Mouse (Mus musculus) kidney, postnatal 0 days (tissue): ENCODE measurements around the gene Gpr183. TPM values are rescaled to one million over a fixed set of nuclear protein-coding genes. Genes with fewer than 3 reads are reported as not detected.

Experiments used
- ATAC-seq: fragments of 200-750 bp; cut with Nextera tagmentation; replicated peaks from 2 replicates; pipeline ENCODE4 v1.8.0; 2017; ENCODE audit warnings: low read depth, moderate number of reproducible peaks, moderate TSS enrichment, moderate library complexity; ENCODE audit not compliant: low FRiP score
- DNase-seq: peaks from one replicate; pipeline ENCODE4 v3.0.0-alpha.2; 2016; ENCODE audit warnings: low spot score
- H3K27ac ChIP-seq: fragments of 300-500 bp; sonication (generic); 2 replicates; pipeline ENCODE4 v1.5.1; 2014; ENCODE audit warnings: mild to moderate bottlenecking
- H3K27me3 ChIP-seq: fragments of 300-500 bp; sonication (generic); 2 replicates; pipeline ENCODE4 v1.6.1; 2014; ENCODE audit warnings: low read length, mixed read lengths; ENCODE audit not compliant: insufficient read depth
- H3K36me3 ChIP-seq: fragments of 300-500 bp; sonication (generic); 2 replicates; pipeline ENCODE4 v1.6.1; 2014; ENCODE audit warnings: low read length, mixed read lengths; ENCODE audit not compliant: insufficient read depth
- H3K4me1 ChIP-seq: fragments of 300-500 bp; sonication (generic); replicated peaks from 2 replicates; pipeline ENCODE4 v1.6.1; 2014; ENCODE audit warnings: antibody characterized with exemption, low read length, mixed read lengths; ENCODE audit not compliant: insufficient read depth
- H3K4me2 ChIP-seq: fragments of 300-500 bp; sonication (generic); 2 replicates; pipeline ENCODE4 v1.6.1; 2014; ENCODE audit warnings: mild to moderate bottlenecking, low read length, moderate library complexity, mixed read lengths
- H3K4me3 ChIP-seq: fragments of 300-500 bp; sonication (generic); replicated peaks from 2 replicates; pipeline ENCODE4 v1.5.1; 2014; ENCODE audit warnings: low read depth, low read length
- H3K9ac ChIP-seq: fragments of 300-500 bp; sonication (generic); 2 replicates; pipeline ENCODE4 v1.6.1; 2014; ENCODE audit warnings: low read depth, low read length
- H3K9me3 ChIP-seq: fragments of 300-500 bp; sonication (generic); replicated peaks from 2 replicates; pipeline ENCODE4 v1.6.1; 2016; ENCODE audit warnings: low read length, inconsistent platforms, mixed read lengths
- CTCF ChIP-seq: IDR thresholded peaks from 2 replicates; pipeline ENCODE4 v1.5.1; 2016; ENCODE audit warnings: antibody characterized with exemption, low read depth, mild to moderate bottlenecking, moderate library complexity
- WGBS: fragments of 180-500 bp; shearing (Covaris S2); extraction: QIAGEN DNeasy Blood & Tissue Kit; methylation state at CpG from one replicate; pipeline ENCODE4 v1.1.7; 2014; 5-methylcytosine and 5-hydroxymethylcytosine counted together
- polyA plus RNA-seq: library from polyadenylated mRNA; unstranded; fragments of >200 nt; fragmentation: Nextera tagmentation; extraction: Ambion mirVana; gene quantifications from 2 replicates; pipeline ENCODE4 v1.2.1, GENCODE M21; 2015

Gpr183 gene
- polyA plus RNA-seq, 1 experiment from 2014 or later: 1.5 TPM

DNA sequence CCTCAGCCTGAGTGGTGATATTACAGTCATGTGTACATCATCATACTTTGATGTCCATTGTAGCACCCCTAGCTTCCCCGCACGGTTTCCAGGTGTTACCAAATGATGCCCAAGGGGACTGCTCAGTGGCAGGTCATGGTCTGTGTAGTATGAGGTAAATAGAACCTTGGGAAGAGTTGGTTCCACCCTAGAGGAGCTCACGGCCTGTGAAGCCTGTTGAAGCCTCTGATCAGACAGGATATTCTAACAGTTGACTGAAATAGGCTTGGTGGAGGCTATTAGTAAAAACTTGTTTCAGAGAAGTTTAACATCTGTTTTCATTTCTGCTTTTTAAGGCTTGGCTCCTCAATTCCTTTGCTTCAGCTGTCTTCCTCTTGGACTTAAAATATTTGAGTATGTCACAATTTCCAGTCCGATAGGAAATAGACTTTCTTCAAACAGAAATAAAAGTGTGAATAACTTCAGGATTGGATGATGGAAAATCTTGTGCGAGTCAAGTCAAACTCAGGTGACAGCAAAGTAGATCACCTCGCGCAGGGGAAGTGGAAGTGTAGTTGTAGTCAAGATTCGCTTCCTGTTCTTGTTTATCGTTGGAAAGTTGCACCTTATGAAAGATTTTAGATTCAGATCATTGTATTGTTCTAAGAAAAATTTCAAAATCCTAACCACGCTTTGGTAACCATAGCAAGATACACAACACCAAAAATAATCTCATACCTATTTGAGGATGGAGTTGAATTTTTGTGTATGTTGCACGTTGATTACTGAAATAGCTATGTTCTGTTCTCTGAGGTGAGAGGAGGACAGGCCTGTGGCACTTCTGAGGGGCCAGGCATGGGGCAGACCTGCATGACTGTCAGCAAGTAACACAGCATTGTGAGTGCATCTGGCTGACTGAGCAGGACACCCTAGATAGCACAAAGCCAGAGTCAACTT is 26.5 kb downstream of the Gpr183 start:
- no peaks in the 10 kb centered on the region for H3K27me3 ChIP-seq
- no peaks in the 10 kb centered on the region for H3K9me3 ChIP-seq
- no peak overlapping the region for H3K27ac ChIP-seq
- WGBS: 84% methylated on average over 11 of the region's 11 CpGs
- DNase-seq (no peak), ATAC-seq (no peak)
- no peaks in the 10 kb centered on the region for H3K4me1 ChIP-seq
- 0 out of 2 replicates have a peak, but pooled peaks cover 6% of the 10 kb centered on the region for H3K36me3 ChIP-seq
- H3K9ac ChIP-seq: no peak overlapping the region
- no peak for TF ChIP-seq CTCF
- H3K4me2 ChIP-seq: no peak overlapping the region
- H3K4me3 ChIP-seq: no peak overlapping the region

DNA sequence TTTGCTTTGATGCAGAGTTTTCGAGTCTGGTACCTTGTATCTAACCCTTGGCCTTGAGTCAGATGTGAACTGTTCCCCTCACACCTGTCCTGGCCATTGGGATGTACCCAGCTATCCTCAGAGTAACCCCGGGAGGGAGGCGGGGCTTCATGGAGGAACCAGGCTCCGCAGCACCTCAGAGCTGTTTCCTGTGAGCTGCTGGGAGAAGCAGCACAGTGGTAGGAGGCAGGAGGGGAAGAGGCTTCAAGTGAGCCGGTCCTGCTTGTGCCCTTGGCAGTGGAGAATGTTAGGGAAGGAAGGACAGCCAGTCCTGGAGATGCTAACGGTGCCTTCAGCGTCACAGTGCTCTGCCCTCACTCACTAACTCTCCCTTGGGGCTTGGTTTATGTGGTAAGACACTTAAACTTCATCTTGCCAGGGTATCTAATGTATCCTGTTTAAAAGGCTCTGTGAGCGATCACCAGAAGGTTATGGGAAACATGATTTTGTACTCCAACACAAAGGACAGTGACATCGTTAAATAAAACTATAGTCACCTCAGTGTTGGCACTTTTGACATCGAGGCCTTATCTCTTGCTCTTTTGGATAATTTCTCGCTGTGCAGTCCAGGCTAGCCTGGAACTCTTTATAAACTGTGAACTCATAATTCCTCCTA is 27.3 kb downstream of the Gpr183 start:
- 81% methylated on average over 11 of the region's 11 CpGs for WGBS
- H3K36me3 ChIP-seq: 0 out of 2 replicates have a peak, but pooled peaks cover 6% of the 10 kb centered on the region
- no peak overlapping the region; the same call in 1 of the 2 replicates for H3K27ac ChIP-seq
- no peaks in the 10 kb centered on the region for H3K4me1 ChIP-seq
- H3K4me2 ChIP-seq: no peak overlapping the region
- no peak overlapping the region for H3K4me3 ChIP-seq
- TF ChIP-seq CTCF: no peak
- H3K27me3 ChIP-seq: no peaks in the 10 kb centered on the region
- H3K9ac ChIP-seq: no peak overlapping the region
- ATAC-seq (no peak), DNase-seq (no peak)
- H3K9me3 ChIP-seq: no peaks in the 10 kb centered on the region

DNA sequence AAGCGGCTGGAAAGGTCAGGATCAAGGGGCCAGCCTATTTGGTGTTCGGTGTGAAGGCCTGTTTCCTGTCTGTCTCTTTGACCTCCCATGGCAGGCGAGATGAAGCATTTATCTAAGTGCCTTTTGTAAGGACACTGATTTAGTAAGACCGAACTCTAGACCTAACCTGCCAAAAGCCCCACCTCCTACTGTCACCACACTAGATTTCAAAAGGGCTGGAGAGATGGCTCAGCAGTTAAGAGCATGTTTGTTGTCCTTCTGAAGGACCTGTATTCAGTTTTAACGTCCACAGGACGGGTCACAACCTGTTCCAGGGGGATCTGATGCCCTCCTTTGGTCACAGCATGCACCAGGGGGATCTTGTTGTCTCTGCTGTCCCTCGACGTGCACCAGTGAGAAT is 28.1 kb downstream of the Gpr183 start:
- WGBS: 71% methylated on average over 8 of the region's 8 CpGs
- DNase-seq: no peak
- no peak for TF ChIP-seq CTCF

DNA sequence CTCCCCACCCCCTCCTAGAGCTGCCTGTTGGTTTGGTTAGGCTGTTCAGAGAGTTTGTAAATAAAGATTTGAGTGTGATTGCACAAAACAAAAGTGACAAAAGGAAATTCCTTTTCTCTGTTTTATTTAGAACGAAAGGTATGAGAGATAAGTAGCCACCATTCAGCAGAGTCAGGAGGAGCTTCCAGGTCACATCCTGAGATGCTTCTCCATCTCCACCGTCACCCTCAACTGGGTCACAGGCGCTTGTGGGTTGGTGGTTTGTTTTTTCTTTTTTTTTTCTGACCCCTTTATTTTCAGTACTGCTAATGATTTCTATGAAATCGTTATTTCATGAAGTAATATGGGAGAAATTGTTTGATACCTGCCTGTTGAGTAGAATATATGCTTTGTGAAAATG is 28.6 kb downstream of the Gpr183 start:
- Histone ChIP-seq H3K27ac (no peak overlapping the region), H3K9me3 (no peaks in the 10 kb centered on the region), H3K4me2 (no peak overlapping the region), H3K9ac (no peak overlapping the region), H3K4me3 (no peak overlapping the region), H3K27me3 (no peaks in the 10 kb centered on the region), H3K36me3 (0 out of 2 replicates have a peak, but pooled peaks cover 6% of the 10 kb centered on the region), H3K4me1 (peaks cover 6% of the 10 kb centered on the region; the same call in 1 of the 2 replicates)
- DNase-seq (no peak), ATAC-seq (no peak)
- TF ChIP-seq CTCF: no peak
- WGBS: 89% methylated on average over 4 of the region's 4 CpGs

More for the DNA sequence above, 28.1 kb downstream of the Gpr183 start:
- Histone ChIP-seq H3K4me1 (peaks cover 5% of the 10 kb centered on the region; the same call in 1 of the 2 replicates), H3K4me2 (no peak overlapping the region), H3K36me3 (0 out of 2 replicates have a peak, but pooled peaks cover 6% of the 10 kb centered on the region), H3K9me3 (no peaks in the 10 kb centered on the region), H3K4me3 (no peak overlapping the region), H3K27me3 (no peaks in the 10 kb centered on the region), H3K27ac (no peak overlapping the region), H3K9ac (no peak overlapping the region)
- ATAC-seq: no peak

DNA sequence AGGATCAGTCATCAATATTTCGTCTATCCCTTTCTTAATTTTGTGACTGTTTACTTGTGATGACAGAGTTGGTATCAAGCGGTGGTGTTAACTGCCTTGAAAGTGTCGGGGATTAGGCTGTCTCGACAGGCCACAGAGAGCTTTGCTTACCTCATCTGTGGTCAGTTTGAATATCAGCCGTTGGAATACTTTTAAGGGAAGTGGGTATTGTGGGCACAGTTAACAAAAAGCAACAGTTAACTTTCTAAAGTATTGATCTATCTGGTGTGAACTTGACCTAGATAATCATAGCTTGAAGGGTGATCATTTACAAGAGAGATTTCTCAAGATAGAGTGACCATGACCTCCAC is 30.4 kb downstream of the Gpr183 start:
- Histone ChIP-seq H3K4me3 (no peak overlapping the region), H3K27me3 (no peaks in the 10 kb centered on the region), H3K9me3 (no peaks in the 10 kb centered on the region), H3K4me1 (peaks cover 6% of the 10 kb centered on the region; the same call in 1 of the 2 replicates), H3K4me2 (no peak overlapping the region), H3K27ac (no peak overlapping the region), H3K36me3 (0 out of 2 replicates have a peak, but pooled peaks cover 6% of the 10 kb centered on the region), H3K9ac (no peak overlapping the region)
- DNase-seq (no peak), ATAC-seq (no peak)
- no peak for TF ChIP-seq CTCF
- WGBS: 96% methylated on average over 5 of the region's 5 CpGs

DNA sequence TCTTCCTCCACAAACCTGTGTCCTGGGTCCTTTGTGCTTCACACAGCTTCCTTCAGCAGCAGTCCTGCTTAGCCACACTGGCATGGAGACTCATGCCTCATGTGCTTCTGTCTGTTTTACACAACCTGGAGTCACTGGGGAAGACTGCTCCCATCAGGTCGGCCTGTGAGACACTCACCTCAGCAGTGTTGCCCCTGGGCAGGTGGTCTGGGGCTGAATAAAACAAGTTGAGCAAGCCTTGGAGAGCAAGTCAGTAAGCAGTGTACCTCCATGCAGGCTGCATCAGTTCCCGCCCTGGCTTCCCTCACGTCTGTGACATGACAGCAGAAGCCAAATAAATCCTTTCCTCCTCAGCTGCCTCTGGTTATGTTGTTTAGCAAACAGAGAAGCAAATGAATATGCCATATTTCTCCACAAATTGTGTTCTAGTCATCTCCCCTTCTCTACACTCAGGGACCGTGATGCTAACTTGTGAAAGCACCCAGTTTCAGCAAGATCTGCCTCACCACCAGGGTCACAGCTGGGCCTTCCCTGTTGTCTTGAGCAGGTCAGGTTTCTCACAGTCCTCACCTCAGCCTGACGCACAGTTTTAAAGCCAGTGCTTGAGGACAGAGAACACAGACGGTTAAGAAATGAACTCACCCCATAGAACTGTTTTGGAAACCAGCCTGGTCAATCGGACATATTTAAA is 30.9 kb downstream of the Gpr183 start:
- Histone ChIP-seq H3K4me3 (no peak overlapping the region), H3K9me3 (no peaks in the 10 kb centered on the region), H3K27ac (no peak overlapping the region), H3K36me3 (0 out of 2 replicates have a peak, but pooled peaks cover 6% of the 10 kb centered on the region), H3K4me2 (no peak overlapping the region), H3K9ac (no peak overlapping the region), H3K4me1 (peaks cover 6% of the 10 kb centered on the region; the same call in 1 of the 2 replicates), H3K27me3 (no peaks in the 10 kb centered on the region)
- WGBS: 91% methylated on average over 7 of the region's 7 CpGs
- no peak for ATAC-seq
- no peak for TF ChIP-seq CTCF
- DNase-seq: no peak
